Mouse (Mus musculus) frontal cortex, postnatal 36 days (tissue): ENCODE data around the gene Pgap3.

ENCODE experiments used
- DNase-seq, 2 experiments: peaks; one replicate each; pipeline ENCODE4 v3.0.0; 2022; ENCODE audit warnings: low spot score in 2 of 2

Gene Pgap3

GRCm38 (mm10) chr11:98400161-98400726 lies at the start of gene Pgap3:
Pgap3 (minus strand) TSS chr11:98400490.
- DNase-seq = peak; percentile 90

- DNase-seq = no peak
Observed at GRCm38 (mm10) chr11:98449419-98449818, 49.1 kb upstream of the Pgap3 start.

GRCm38 (mm10) chr11:98448191-98448790 lies 48.0 kb upstream of the Pgap3 start:
- no peak for DNase-seq

- DNase-seq = no peak
Observed at GRCm38 (mm10) chr11:98447475-98447834, 47.2 kb upstream of the Pgap3 start.

- DNase-seq = no peak
Observed at GRCm38 (mm10) chr11:98446562-98447474, 46.5 kb upstream of the Pgap3 start.

GRCm38 (mm10) chr11:98446213-98446561 lies 45.9 kb upstream of the Pgap3 start, which contains the start of gene Grb7:
Grb7 (plus strand) TSS chr11:98446394.
- no peak for DNase-seq

GRCm38 (mm10) chr11:98445679-98446078 lies 45.4 kb upstream of the Pgap3 start:
- no peak for DNase-seq

- no peak for DNase-seq
Observed at GRCm38 (mm10) chr11:98445238-98445637, 44.9 kb upstream of the Pgap3 start.

- no peak for DNase-seq
Observed at GRCm38 (mm10) chr11:98443688-98444087, 43.4 kb upstream of the Pgap3 start.

GRCm38 (mm10) chr11:98438331-98439158 lies 38.3 kb upstream of the Pgap3 start, which contains the start of gene Mien1:
Mien1 (minus strand) TSS chr11:98438991.
- peak; percentile 96 to 98 for DNase-seq

- DNase-seq = no peak
Observed at GRCm38 (mm10) chr11:98437441-98437840, 37.2 kb upstream of the Pgap3 start.

- DNase-seq = no peak
Observed at GRCm38 (mm10) chr11:98435723-98436122, 35.4 kb upstream of the Pgap3 start.

GRCm38 (mm10) chr11:98431743-98432502 lies 31.6 kb upstream of the Pgap3 start:
- no peak for DNase-seq

GRCm38 (mm10) chr11:98428436-98428835 lies 28.1 kb upstream of the Pgap3 start:
- no peak for DNase-seq

GRCm38 (mm10) chr11:98426592-98426991 lies 26.3 kb upstream of the Pgap3 start:
- no peak for DNase-seq

GRCm38 (mm10) chr11:98418939-98419547 lies 18.8 kb upstream of the Pgap3 start:
- DNase-seq = no peak

GRCm38 (mm10) chr11:98418273-98418672 lies 18.0 kb upstream of the Pgap3 start:
- DNase-seq = no peak

GRCm38 (mm10) chr11:98417074-98417473 lies 16.8 kb upstream of the Pgap3 start:
- no peak for DNase-seq

GRCm38 (mm10) chr11:98414162-98414561 lies 13.9 kb upstream of the Pgap3 start:
- DNase-seq = no peak

- DNase-seq = no peak
Observed at GRCm38 (mm10) chr11:98413731-98414130, 13.4 kb upstream of the Pgap3 start.
